Mouse (Mus musculus) intestine, postnatal 0 days (tissue): ENCODE measurements around the gene Cnnm3. TPM values are rescaled to one million over a fixed set of nuclear protein-coding genes. Genes with fewer than 3 reads are reported as not detected.

Experiments
- ATAC-seq: fragments of 200-750 bp; cut with Nextera tagmentation; 2 replicates; pipeline ENCODE4 v1.8.0; 2017; ENCODE audit warnings: mild to moderate bottlenecking, moderate TSS enrichment, moderate library complexity
- H3K27ac ChIP-seq: fragments of 300-500 bp; sonication (generic); 2 replicates; pipeline ENCODE4 v1.5.1; 2014; ENCODE audit warnings: mild to moderate bottlenecking, low read depth, low read length, moderate library complexity
- H3K27me3 ChIP-seq: fragments of 300-500 bp; sonication (generic); replicated peaks from 2 replicates; pipeline ENCODE4 v1.6.1; 2014; ENCODE audit warnings: low read length, mixed read lengths; ENCODE audit not compliant: control insufficient read depth, insufficient read depth
- H3K36me3 ChIP-seq: fragments of 300-500 bp; sonication (generic); 2 replicates; pipeline ENCODE4 v1.6.1; 2014; ENCODE audit warnings: mild to moderate bottlenecking, moderate library complexity; ENCODE audit not compliant: control insufficient read depth, insufficient read depth
- H3K4me1 ChIP-seq: fragments of 300-500 bp; sonication (generic); replicated peaks from 2 replicates; pipeline ENCODE4 v1.6.1; 2014; ENCODE audit warnings: antibody characterized with exemption, low read length, mixed read lengths; ENCODE audit not compliant: control insufficient read depth, insufficient read depth
- H3K4me2 ChIP-seq: fragments of 300-500 bp; sonication (generic); replicated peaks from 2 replicates; pipeline ENCODE4 v1.6.1; 2014; ENCODE audit warnings: low read depth, mild to moderate bottlenecking, moderate library complexity
- H3K4me3 ChIP-seq: fragments of 300-500 bp; sonication (generic); 2 replicates; pipeline ENCODE4 v1.5.1; 2014; ENCODE audit warnings: low read depth, low read length
- H3K9ac ChIP-seq: fragments of 300-500 bp; sonication (generic); 2 replicates; pipeline ENCODE4 v1.6.1; 2014; ENCODE audit warnings: mild to moderate bottlenecking, low read depth, low read length
- H3K9me3 ChIP-seq: fragments of 300-500 bp; sonication (generic); 2 replicates; pipeline ENCODE4 v1.6.1; 2016; ENCODE audit warnings: mixed run types; ENCODE audit not compliant: control insufficient read depth
- CTCF ChIP-seq: sonication (generic); IDR thresholded peaks from 2 replicates; pipeline ENCODE4 v1.5.1; 2016; ENCODE audit warnings: low read depth, mild to moderate bottlenecking, control low read depth, antibody characterized with exemption, moderate library complexity
- WGBS: fragments of 180-500 bp; shearing (Covaris S2); extraction: QIAGEN DNeasy Blood & Tissue Kit; methylation state at CpG from one replicate; pipeline ENCODE4 v1.1.7; 2014; 5-methylcytosine and 5-hydroxymethylcytosine counted together
- polyA plus RNA-seq: library from polyadenylated mRNA; unstranded; fragments of >200 nt; fragmentation: Nextera tagmentation; extraction: Ambion mirVana; gene quantifications from 2 replicates; pipeline ENCODE4 v1.2.1, GENCODE M21; 2015

Cnnm3 gene
- polyA plus RNA-seq, 1 experiment from 2014 or later = 2.5 TPM

DNA sequence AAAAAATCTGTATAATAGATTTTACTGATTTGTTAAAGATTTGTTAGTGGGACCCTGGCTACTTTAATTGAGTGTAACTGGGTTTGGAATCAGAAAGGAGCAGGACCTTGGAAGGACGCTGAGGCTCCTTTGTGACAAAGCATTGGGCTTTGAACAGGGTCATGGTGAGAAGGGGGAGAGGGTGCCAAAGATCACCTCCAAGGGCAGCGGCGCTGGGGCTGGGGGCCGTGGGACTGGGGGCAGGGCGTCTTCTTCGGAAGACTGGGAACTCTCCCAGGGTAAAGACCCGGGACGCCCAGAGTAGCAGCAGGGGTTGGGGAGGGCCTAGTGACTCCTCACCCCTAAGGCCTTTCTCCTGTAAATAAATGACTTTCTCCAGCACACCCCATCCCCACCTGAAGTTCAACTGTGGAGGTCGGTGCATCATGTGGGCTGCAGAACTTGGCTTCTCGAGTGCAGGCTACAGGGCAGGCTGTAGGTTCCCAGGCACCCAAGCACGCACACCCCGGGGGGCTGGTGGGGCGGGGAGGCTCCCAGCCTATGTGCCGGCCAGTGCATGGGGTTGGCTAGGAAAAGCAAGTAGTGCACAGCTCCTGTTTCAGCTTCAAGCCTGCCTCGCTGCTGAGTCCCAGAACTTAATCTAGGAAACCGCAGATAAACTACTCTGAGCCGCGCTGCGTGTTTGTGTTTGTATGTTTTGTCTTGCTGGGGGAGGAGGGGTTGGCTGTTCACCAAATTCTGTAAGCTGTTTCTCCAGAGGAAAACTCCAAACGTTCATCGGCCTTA is 56.3 kb downstream of the Cnnm3 start:
- Histone ChIP-seq H3K4me1 (0 out of 2 replicates have a peak, but pooled peaks cover 2% of the 10 kb centered on the region), H3K9ac (no peak overlapping the region)

DNA sequence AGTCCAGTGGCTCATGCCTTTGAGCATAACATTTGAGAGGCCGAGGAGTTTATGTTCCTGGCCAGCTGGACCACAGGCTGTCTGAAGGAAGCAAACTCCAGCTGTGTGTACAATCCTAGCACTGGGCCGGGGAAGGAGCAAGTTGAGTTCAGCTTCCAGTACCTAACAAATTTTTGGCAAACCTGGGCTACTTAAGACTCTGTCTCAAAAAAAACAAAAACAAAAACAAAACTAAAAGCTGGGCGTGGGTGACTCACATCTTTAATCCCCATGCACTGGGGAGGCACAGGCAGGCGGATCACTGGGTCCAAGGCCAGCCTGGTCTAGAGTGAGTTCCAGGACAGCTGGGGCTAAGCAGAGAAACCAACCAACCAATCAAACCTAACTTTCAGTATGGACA is 57.1 kb downstream of the Cnnm3 start:
- Histone ChIP-seq H3K9ac (no peak overlapping the region), H3K27me3 (no peaks in the 10 kb centered on the region), H3K4me2 (no peak overlapping the region), H3K9me3 (no peaks in the 10 kb centered on the region), H3K36me3 (no peaks in the 10 kb centered on the region), H3K4me1 (0 out of 2 replicates have a peak, but pooled peaks cover 2% of the 10 kb centered on the region), H3K27ac (peak overlapping the region; percentile 50; the same call in 1 of the 2 replicates), H3K4me3 (no peak overlapping the region)
- no peak for ATAC-seq
- WGBS = 76% methylated on average over 4 of the region's 4 CpGs
- TF ChIP-seq CTCF = no peak

More for the DNA sequence above, 56.3 kb downstream of the Cnnm3 start:
- ATAC-seq = no peak
- no peaks in the 10 kb centered on the region for H3K9me3 ChIP-seq
- H3K27me3 ChIP-seq = no peaks in the 10 kb centered on the region
- 62% methylated on average over 21 of the region's 21 CpGs for WGBS
- H3K4me2 ChIP-seq = no peak overlapping the region
- no peaks in the 10 kb centered on the region for H3K36me3 ChIP-seq
- no peak for TF ChIP-seq CTCF
- no peak overlapping the region for H3K4me3 ChIP-seq
- peak overlapping the region; percentile 50; the same call in 1 of the 2 replicates for H3K27ac ChIP-seq

DNA sequence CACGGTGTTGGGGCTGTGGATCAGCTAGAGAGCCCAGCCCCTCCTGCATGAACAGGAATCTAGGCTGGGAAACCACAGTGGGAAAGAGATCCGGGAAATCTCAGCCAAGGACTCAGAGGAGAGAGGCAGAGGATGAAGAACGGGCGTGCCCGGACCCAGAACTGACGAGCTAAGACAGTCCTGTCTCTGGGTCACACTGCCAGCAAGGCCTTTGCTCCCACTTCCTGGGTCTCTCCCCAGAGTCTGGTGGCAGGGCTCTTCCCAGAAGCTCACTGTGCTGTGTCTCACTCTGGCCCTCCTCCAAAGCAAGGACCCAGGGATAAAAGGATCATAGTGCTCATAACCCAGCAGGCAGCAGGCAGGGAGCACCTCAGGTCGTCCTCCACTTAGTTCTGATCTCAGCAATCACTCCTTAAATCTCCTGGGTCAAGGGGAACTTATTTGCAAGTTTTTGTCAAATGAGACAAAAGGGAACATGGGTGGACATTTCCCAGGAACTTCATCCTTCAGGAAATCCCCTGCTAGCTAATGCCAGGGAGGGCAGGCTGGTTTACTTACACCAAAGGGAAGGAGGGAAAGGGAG is 58.1 kb downstream of the Cnnm3 start:
- Histone ChIP-seq H3K4me3 (no peak overlapping the region), H3K36me3 (no peaks in the 10 kb centered on the region), H3K27ac (peak overlapping the region; percentile 15; the same call in 1 of the 2 replicates), H3K27me3 (no peaks in the 10 kb centered on the region), H3K9me3 (no peaks in the 10 kb centered on the region), H3K4me2 (no peak overlapping the region), H3K4me1 (0 out of 2 replicates have a peak, but pooled peaks cover 2% of the 10 kb centered on the region), H3K9ac (no peak overlapping the region)
- TF ChIP-seq CTCF = no peak
- no peak for ATAC-seq
- 44% methylated on average over 7 of the region's 7 CpGs for WGBS

DNA sequence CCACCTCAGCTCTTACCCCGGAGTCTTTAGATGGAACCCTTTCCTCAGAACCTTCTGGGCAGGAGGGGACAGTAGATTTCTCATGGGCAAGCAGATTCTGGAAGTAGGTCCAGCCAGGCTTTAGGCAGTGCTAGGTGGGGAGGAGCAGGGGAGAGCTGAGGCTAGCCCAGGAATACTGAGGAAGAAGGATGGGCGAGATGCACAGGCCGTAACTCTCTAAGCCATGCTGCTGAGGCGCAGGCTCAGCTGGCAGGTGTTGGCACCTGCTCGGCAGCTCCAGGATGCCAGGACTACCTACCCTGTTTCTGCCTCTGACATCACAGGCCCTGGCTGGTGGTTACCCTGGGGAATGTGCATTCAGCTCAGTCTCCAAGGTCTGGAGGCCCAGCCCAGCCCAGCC is 58.7 kb downstream of the Cnnm3 start:
- 0 out of 2 replicates have a peak, but pooled peaks cover 2% of the 10 kb centered on the region for H3K4me1 ChIP-seq
- no peaks in the 10 kb centered on the region for H3K36me3 ChIP-seq
- H3K9me3 ChIP-seq = no peaks in the 10 kb centered on the region
- no peak overlapping the region for H3K4me3 ChIP-seq
- TF ChIP-seq CTCF = no peak
- H3K9ac ChIP-seq = no peak overlapping the region
- H3K27ac ChIP-seq = no peak overlapping the region
- H3K4me2 ChIP-seq = no peak overlapping the region
- WGBS = 91% methylated on average over 5 of the region's 5 CpGs
- ATAC-seq = no peak
- no peaks in the 10 kb centered on the region for H3K27me3 ChIP-seq

DNA sequence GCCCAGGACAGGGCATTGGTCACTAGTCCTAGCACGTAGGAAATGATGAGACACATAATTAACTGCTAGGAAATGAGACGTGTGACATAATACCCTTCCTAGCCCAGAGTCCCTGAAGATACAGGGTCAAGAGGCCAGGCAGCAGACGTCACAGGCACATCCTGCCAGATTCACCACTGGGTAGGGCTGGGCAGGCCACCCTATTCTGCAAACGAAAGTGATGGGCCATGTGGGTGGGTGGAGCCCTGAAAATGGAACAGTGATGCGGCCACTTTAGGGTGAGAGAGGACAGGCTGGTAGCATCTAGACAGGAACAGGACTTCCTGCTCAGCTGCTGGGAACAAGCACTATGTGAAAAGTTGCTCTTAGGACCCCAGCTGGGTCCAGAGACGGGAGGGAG is 60.0 kb downstream of the Cnnm3 start:
- Histone ChIP-seq H3K4me1 (peaks cover 9% of the 10 kb centered on the region), H3K4me3 (no peak overlapping the region), H3K36me3 (no peaks in the 10 kb centered on the region), H3K27me3 (no peaks in the 10 kb centered on the region), H3K4me2 (no peak overlapping the region), H3K27ac (no peak overlapping the region), H3K9me3 (no peaks in the 10 kb centered on the region), H3K9ac (no peak overlapping the region)
- 46% methylated on average over 6 of the region's 6 CpGs for WGBS
- no peak for ATAC-seq
- TF ChIP-seq CTCF = no peak

DNA sequence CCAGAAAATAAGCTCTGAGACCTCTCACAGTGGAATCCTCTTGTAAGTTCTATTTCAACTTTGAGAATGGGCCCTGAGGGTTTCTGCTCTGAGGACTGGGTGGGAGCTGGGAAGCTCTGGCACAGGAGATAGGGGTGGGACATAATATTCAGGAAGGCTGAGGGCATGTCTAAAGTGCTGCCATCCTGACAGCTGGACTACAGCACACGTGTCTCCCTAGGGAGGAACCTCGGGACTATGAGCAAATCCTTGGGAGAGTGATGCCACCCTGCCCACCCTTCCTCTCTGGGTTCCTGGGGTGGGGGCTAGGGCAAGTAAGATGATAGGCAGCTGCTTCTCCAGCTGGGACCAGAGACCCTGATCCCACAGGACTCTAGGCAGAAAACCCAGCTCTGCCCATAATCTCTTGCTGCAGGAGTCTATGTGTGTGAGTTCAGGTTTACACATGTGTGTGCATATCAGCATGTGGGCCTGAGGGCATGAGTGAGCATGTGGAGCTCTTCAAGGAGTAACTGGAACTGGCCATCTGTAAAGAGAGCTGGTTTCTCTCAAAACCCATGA is 60.6 kb downstream of the Cnnm3 start:
- no peaks in the 10 kb centered on the region for H3K9me3 ChIP-seq
- peaks cover 15% of the 10 kb centered on the region for H3K4me1 ChIP-seq
- 64% methylated on average over 2 of the region's 2 CpGs for whole genome bisulfite sequencing
- H3K36me3 ChIP-seq = no peaks in the 10 kb centered on the region
- no peak overlapping the region for H3K27ac ChIP-seq
- no peak overlapping the region for H3K4me3 ChIP-seq
- ATAC-seq = no peak
- H3K9ac ChIP-seq = no peak overlapping the region
- H3K4me2 ChIP-seq = no peak overlapping the region
- H3K27me3 ChIP-seq = no peaks in the 10 kb centered on the region
- TF ChIP-seq CTCF = no peak
